Mouse (Mus musculus): ENCODE measurements around the gene Cldn7.

Cldn7 gene

DNA sequence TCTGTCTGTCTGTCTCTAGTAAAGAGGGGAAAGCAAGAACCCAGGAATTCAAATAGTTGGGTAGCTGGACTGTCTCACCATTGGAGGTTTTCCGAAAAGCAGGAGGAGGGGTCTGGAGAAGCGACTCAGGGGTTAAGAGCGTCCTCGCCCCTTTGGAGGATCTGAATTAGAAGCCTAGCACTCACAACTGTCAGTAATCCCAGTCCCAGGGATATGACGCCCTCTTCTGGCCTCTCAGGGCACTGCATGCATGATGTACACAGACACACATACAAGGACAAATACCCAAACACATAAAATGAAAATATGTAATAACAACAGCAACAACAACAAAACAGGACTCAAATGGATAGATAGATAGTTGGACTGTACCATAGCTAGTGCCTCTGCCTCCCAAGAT lies 4.0 kb upstream of the Cldn7 start:
- no peak for DNase-seq

DNA sequence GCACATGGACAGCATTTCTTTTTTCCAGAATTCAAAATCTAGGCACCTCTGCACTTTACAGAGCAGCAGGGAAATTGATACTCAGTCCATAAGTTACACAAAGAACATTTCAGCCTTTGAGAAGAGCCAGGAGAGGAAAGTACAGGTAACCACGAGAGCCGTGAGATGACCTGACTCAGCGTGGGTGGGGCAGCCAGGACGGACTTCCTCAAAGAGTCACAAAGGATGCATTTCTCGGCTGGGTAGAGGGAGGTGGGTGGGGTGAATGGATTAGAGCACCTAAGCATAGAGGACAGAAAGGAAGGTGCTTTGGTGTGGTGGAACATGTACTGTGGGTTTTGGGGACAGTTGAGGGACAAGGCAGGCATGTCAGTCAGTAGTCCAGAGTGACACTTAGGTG lies 2.7 kb upstream of the Cldn7 start:
- DNase-seq = no peak

DNA sequence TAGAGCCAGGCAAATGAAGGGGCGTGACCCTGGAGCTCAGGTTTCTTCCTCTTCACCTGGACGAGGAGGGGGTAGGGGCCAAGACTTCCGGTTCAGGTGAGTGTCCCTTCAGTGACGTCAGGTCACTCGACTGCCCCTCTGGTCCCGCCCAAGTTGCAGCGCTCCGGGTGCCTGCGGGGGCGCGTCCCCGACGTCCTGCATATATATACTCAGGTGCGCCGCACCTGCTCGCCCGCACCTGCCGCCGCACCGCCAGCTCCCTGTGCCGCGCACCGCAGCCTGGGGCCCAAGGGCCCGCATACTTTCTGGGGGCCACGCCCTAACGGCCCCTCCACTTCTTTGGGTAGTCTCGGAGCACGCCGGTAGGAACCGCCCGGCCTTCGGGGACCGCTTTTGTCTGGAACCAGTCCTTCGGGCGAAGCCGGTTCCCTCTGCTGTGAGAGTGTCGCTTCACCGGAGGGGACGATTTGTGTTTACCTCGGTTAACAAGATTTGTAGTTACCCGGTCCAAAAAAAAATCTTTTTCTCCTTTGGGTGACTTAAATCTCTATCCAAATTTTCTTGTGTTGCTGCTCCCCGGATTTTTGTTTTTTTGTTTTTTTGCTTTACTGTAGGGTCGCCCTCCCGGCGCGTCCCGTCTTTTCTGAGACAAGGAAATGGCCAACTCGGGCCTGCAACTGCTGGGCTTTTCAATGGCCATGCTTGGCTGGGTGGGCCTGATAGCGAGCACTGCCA lies 859 bp downstream of the Cldn7 start:
- no peak for DNase-seq

DNA sequence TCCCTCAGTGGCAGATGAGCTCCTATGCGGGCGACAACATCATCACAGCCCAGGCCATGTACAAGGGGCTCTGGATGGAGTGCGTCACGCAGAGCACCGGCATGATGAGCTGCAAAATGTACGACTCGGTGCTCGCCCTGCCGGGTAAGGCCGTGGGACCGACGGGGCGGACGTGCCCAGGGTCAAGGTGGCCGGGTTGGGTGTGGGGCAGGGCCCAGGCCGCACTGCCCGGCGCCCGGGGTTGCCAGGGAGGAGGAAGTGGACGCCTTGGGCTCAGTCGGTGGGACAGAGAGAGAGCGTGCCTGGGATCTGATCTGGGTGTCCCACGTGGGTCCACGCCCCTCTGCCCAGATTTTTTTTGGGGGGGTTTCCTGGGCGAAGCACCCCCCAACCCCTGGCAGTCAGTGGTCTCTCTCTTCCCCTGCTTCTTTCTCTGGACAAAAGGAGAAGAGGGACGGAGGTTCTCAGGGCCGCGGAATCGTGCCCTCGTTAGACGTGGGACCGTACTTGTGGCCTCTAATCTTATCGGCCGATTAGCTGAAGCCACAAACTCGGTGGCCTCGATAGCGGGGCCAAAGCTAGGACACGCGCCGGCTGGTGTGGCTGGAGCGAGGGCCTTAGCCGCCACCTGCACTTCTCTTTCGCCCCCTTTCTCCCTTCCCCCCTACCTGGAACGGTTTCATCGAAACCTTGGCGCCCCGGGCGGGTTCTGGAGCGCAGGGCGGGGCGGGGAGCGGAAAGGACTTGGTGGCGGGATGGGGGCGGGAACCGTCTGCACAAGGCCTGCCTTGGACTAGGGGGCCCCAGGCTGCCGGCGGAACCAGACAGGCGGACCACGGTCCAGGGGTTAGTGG lies 1.7 kb downstream of the Cldn7 start:
- peak in 1 of 2 experiments; percentile 7 for DNase-seq

DNA sequence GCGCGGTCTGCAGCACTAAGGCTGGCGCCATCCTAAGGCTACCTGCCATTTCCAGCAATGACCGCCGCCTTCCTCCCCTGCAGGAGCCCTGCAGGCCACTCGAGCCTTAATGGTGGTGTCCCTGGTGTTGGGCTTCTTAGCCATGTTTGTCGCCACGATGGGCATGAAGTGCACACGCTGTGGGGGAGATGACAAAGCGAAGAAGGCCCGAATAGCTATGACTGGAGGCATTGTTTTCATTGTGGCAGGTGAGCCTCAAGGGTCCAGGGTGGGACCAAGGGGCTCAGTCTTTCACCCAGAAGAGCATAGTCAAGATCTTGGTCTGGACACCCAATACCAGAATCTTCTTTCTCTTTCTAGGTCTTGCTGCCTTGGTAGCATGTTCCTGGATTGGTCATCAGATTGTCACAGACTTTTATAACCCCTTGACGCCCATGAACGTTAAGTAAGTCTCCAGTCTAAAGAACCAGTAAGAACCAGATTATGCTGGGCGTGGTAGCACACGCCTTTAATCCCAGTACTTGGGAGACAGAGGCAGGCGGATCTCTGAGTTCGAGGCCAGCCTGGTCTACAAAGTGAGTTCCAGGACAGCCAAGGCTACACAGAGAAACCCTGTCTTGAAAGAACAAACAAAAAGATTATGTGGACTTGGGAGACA lies 2.4 kb downstream of the Cldn7 start:
- DNase-seq = no peak

DNA sequence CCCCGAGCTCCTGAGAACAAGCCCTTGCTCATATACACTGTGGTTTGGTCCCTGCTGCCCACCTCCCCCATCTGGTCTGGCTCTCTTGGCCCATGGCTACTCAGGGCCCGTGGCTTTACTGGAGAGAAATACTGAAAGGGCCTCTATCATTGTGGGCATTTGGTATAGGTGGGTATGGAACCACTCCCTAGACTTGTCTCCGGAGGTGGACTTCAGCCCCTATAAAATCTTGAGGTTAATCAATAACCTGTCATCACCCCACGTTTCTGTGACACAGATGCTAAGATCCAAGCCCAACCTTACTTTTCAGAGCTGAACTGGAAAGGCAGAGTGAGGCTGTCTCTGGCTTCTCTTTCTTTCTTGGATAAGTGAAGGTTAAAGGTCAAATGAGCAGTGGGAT lies 4.2 kb downstream of the Cldn7 start:
- DNase-seq = no peak

DNA sequence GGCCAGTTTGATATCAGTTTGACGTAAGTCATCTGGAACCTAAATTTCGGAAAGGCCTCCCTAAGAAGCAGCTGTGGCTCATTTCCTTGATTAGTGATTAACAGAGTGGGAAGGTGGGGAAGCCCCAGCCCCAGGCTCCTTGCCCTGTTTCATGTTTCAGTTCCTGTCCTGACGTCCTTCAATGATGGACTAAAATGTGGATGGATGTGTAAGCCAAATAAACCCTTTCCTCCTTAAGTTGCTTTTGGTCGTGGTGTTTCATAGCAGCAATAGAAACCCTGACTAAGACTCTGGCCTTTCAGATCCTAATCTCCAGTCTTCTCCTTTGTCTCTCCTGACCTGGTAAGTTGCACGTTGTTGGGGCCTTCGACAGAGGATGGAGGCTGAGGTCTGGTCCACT lies 5.6 kb downstream of the Cldn7 start:
- no peak for DNase-seq

DNA sequence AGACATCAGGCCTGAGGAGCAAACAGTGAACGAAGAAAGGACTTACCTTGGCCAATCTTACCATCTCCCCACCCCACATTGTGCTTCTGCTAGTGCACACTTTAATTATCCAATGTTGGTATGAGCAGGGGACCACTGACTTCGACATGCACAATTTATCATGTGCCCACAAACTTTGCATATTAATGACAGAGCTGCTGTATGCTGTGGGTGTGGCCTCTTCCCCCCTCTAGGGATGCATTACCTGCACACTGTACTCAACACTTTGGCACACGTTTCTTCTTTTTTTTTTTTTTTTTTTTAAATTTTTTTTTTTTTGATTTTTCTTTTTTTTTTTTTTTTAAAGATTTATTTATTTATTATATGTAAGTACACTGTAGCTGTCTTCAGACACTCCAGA lies 6.2 kb downstream of the Cldn7 start:
- no peak for DNase-seq

DNA sequence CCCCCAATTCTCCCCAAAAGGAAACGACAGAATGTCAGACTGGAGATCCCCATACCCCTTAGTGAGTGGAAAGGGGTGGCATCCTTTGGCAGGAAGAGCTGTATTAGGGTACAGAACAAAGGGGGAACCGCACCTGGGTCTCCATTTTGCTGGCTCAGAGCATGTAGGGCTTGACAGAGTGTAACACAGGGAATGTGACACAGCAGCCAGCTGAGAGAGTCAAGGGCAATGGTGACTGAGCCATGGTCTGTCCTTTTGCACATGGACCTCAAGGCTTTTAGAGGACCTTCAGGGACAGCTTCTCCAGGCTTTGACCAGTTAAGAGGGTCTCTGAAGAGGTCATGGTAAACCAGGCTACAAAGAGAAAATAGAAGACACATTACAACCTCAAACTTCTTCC lies 10.3 kb downstream of the Cldn7 start:
- DNase-seq = no peak

DNA sequence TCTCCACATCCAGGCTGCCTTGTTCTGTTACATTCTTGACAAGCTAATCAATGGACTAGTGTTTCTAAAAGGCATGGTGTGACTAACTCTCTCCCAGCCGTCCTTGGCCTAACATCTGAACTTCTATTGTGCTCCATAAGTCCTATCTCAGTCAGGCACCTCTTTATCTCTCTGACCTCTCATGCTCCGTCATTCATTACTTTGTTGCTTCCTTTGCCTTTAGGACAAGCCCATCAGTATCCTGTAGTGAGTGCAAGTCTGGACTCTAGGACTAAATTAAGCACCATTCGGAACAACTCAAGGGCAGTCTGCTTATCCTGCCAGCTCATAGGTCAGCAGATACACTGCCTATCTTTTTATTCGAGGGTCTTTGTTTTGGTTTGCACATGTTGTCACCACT lies 11.7 kb downstream of the Cldn7 start:
- DNase-seq = no peak

DNA sequence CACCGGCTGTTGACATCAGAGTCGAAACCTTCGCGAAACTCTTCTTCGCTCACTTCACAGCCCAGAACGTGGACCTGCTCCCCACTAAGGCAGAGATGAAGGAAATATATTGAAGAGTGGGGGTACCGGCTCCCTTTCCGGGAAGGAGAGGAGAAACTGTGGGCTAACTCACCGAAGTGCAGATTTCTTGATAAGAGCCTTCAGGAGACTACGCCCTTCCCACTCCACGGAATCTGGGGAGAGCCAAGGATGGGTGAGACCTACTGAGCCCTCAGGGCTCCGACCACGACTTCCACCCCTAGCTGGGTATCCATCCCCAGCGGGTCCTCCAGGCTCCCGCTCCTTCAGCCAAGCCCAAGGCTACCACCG lies 15.2 kb downstream of the Cldn7 start:
- no peak for DNase-seq

DNA sequence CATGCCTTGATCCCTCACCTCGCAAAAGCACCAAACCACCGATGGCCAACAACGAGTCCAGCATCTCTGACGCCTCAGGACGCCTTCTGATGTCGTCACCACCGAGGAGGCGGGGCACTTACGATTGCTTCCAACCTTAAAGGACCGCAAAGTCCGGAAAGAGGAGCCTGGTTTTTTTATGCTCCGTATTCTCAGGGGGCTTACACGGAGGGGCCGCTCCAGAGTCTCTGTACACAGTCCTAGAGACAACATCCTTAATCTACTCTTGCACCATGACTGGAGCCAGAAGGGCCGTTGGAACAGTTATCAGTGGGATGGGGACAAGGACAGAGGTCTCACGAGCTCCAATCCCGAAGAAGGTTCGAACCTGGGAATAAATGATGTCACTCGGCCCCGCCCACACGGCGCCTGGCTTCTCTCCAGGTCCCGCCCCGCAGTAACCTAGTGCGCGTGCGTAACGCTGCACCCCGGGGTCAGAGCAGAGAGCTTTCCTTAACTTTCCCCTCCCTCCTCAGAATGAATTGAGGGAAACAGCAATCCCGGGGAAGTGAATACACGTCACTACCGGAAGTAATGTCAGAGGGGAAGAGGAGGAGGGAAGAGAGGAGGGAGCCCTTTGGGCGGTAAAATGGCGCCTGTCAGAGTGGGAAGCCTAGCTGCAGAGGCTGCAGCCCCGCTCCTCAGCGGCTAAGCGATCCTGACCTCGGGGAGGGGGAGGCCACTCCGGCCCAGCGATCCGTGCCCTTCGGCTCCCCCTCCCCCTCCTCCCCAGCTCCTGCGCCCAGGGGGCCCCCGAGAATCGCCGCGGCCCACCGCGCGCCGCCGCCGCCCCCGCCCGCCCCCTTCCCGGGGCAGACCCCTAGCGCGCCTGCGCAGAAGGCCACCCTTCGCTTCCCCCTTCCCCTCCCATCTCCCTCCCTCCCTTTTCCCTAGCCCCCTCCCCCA lies 15.9 kb downstream of the Cldn7 start:
- peak; percentile 98 to 99 for DNase-seq

DNA sequence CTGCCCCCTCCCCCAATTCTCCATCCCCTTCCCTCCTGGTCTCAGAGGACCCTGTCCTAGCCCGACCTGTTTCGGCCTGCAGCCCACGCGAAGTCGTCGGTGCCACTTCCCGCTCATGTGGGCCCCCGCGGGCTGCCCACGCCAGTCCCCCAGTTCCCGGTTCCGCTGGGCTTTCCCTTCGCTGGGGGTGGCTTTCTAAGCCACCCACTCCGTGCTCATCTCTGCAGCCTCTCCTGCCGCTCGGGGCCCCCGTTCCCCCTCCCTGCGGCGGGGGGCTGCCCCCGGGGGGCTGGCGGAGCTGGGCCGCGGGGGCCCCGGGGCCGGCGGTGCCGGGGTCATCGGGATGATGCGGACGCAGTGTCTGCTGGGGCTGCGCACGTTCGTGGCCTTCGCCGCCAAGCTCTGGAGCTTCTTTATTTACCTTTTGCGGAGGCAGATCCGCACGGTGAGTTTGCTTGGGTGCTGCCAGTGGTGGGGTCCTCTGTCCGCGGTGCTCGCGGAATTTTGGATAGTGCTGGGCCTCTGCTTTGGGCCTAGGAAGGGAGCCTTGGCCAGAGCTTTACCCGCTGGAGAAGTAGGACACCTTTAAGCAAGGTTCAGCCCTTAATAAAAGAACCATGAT lies 16.7 kb downstream of the Cldn7 start, which contains the start of gene Ctdnep1:
Ctdnep1 (plus strand) TSS at position 16 of the 622 bp plus-strand sequence.
- DNase-seq = no peak

DNA sequence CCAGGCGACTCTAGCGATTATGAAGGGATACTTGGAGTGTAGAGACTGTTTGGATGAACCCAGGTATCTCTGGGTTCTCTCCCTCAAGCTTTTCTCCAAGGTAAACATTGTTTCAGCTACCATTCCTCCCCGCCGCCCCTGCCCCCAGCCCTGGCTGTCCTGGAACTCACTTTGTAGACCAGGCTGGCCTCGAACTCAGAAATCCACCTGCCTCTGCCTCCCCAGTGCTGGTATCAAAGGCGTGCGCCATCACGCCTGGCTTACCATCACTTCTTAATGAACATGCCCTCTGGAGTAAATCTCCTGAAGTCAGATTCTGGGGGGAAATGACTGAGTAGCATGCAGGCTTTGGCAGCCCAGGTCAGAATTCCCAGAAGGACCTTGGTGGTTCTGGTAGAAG lies 17.6 kb downstream of the Cldn7 start, which contains the start of gene Elp5:
Elp5 (minus strand) TSS at position 293 of the 400 bp plus-strand sequence.
- DNase-seq = no peak

DNA sequence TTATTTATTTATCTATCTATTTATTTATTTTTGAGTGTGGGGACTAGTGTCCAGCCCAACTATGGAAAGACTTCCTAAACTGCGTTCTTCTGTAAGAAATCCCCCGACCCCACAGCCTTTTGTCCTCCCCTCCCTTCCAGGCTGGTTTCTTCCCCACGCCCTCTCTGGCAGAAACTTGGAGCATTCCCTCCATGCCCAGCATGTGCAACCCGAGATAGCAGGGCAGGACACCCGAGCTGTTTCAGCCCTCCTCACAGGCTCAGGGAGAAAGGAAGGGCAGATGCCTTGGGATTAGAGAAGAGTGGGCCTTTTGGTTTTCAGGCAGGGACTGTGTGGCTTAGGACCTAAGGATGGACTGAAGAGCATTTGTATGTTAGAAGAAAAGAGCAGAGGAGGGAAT lies 18.3 kb downstream of the Cldn7 start:
- no peak for DNase-seq

DNA sequence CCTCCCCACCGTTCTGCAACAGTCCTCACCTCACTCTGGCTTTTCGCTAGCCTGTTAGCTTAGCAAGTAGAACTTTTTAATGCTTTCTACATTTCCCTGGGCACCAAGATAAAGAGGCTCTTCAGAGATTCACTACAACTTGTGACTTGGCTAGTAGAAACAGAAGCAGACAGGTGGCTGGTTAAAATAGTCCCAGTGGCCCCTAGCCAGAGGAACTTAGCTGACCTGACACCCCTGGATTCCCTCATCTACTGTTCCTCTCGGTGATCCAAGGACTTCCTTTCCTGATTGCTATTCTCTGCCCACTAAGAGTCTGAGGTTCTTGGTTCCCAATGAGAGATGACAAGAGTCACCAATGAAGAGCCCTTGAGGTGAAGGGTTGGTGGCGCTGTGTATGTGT lies 18.8 kb downstream of the Cldn7 start:
- DNase-seq = no peak

DNA sequence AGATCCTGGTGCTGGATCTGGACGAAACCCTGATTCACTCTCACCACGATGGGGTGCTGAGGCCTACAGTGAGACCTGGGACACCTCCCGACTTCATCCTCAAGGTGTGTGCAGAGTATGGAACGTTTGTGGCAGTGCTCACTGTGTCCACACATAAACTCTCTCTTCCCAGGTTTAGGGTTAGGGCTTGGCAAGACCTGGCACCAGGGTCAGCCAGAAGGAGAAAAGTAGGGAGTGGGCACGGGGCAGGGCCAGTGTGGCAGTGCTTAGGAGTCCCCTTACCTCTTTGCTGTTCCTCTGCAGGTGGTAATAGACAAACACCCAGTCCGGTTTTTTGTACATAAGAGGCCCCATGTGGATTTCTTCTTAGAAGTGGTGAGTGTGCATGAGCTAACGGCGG lies 19.9 kb downstream of the Cldn7 start:
- DNase-seq = no peak

DNA sequence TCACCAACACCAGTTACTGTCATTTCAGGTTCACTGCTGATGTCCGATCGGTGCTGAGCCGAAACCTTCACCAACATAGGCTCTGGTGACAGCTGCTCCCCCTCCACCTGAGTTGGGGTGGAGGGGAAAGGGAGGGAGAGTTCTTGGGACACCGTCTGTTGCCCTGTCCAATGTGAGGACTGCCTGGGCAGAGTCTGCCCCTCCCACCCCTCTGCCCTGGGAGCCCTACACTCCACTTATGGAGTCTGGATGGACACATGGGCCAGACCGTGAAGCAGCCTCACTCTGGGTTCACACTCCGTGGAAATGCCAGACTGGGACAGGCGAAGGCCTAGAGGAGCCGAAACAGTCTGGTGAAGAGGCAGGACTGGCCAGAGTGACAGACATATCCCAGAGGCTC lies 25.4 kb downstream of the Cldn7 start:
- DNase-seq = no peak

DNA sequence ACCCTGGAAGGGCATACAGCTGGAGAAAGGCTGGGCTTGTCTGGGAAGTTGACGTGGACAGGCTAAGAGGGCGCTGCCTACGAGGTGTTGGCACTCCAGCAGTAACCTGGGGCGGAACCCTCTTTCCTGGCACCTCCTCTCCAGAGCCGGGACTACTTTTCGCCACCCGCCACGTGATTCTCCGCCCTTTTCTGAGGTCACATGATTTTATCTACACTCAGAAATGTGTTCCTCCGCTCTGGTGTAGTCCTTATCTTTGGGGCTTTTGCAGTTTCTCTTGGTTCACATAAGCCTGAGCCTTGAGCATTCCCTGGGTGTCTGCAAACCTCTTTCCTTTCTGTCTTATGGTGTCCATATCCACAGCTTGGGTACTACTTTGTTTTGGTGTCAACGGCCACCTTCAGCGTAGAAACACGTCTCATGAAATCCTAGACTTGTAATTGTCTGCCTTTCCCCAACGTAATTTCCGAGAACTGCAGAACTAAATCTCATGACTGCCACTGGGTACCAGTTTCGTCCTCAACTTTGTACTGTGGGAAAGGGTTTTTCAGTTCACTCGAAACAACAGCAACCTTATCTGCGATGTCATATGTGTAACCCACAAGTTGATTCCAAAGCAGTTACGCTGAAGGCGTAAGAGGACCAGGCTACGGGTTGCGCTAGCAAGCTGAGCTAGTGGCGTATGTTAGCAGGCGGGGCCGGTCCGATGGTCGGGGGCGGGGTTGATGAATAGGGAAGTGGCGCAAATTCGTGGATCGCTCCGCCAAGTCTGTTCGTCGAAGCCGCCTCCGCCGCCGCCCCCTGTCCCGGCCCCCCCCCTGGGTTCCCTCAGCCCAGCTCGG lies 26.5 kb downstream of the Cldn7 start, which contains the start of gene Gabarap:
Gabarap (plus strand) TSS at position 294 of the 842 bp plus-strand sequence.
- peak; percentile 96 for DNase-seq

DNA sequence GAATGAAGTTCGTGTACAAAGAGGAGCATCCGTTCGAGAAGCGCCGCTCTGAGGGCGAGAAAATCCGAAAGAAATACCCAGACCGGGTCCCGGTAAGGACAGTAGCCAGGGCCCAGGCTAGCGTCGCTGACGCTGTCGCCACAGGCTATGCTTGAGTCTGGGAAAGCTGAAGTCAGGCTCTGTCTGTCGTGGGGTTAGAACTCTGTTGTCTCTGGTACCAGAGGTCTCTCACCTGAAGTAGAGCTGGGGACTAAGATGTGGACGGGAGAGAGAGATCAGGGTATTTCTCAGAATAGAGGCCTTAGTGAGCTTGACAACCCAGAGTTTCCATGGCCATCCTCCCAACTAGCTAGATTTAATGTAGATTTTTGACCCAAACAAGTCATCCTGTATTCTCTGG lies 27.1 kb downstream of the Cldn7 start:
- DNase-seq = no peak

DNA sequence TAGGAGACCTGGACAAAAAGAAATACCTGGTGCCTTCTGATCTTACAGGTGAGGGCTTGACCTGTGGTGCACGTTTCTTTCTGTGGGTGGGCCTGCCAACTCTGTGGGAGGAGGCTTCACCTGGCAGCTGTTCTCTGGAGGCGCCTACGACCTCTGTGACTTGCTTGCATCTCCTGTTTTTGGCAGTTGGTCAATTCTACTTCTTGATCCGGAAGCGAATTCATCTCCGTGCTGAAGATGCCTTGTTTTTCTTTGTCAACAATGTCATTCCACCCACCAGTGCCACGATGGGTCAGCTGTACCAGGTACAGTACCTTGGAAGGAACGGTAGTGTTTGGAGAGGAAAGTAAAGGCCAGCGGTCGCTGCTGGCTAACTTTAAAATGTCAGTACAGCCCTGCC lies 27.8 kb downstream of the Cldn7 start:
- DNase-seq = no peak

All from cerebellum, postnatal 36 days (tissue).